Mouse (Mus musculus) c-Kit-positive CD71-positive TER-119-negative erythroid progenitor cells, embryonic 14.5 days (primary cell): ENCODE data around the gene Gadd45g.
"Not testable (repeated sequence)": the region's sequence is repeated elsewhere in the genome, so short reads cannot be mapped to it uniquely, and the experiment has no call there.

Source experiments
- DNase-seq: peaks from one replicate; pipeline ENCODE4 v3.0.0-alpha.2; 2013; ENCODE audit warnings: low read depth

The Gadd45g gene

GRCm38 (mm10) chr13:51834024-51834423 lies 12.5 kb upstream of the Gadd45g start:
- not testable (repeated sequence) for DNase-seq

DNA sequence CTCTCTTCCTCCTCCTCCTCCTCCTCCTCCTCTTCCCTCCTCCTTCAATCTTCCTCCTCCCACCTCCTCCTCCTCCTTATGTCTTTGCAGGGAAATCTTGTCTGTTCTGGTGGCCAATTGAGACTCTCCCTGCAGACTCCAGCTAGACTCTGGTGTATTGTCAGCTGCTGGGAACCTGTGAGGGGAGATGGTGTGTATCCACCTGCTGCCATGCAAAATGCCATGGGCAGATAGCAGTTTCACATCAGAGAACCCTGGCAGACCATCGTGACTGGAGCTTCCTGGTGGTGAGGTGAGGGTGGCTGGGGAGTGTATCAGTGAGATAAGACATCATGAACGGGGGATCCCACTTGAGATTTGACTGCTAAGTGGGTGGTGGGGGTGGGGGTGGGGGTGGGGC lies 12.0 kb upstream of the Gadd45g start:
- DNase-seq = no peak

DNA sequence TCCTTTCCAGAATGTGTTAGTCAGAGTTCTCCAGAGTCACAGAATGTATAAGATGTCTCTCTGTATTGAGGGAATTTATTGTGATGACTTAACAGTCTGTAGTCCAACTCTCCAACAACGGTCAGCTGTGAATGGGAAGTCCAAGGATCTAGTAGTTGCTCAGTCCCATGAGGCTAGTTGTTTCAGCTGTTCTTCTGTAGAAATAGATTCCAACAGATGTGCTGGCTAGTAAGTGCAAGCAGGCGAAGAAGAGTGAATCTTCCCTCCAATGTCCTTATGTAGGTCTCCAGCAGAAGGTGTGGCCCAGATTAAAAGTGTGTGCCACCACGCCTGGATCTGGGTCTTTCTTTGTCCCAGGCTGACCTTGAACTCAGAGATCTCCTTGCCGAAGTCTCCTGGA lies 11.3 kb upstream of the Gadd45g start:
- not testable (repeated sequence) for DNase-seq

- DNase-seq = no peak
Measured at GRCm38 (mm10) chr13:51837402-51837801, 9.1 kb upstream of the Gadd45g start.

DNA sequence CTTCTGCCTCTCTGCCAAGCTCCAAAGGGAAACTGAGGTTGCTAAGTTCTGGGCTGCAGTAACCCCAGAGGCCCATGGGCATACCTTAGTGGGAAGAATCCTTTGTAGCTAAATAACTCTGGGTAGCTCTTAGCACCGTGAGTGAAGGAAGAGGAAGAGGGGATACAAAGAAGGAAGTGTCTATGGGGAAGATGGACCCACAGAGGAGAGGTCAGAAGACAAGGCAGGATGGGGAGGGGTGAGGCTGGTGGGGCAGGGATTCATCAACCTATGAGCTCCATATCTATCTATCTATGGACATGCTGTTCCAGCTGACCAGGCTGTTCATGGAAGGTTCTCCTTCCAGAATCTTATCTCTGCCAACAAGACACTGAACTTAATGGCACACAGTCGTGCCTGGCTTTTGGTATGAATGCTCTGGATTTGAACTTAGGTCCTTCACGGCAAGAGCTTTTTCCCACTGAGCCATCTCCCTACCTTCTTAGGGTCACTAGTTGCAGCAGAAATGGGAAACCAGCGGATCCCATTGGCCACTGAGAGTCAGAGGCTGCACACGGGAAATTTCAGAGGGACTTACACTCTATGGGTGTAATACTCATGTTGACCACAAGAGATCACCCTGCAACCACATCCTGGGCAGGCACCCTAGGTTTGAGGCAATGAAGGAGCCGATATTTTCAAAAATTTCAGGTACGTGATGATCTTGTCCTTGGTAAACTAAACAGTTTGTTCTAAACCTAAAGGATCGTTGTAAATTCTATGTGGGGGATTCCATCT lies 7.0 kb upstream of the Gadd45g start:
- peak; percentile 69 for DNase-seq

DNA sequence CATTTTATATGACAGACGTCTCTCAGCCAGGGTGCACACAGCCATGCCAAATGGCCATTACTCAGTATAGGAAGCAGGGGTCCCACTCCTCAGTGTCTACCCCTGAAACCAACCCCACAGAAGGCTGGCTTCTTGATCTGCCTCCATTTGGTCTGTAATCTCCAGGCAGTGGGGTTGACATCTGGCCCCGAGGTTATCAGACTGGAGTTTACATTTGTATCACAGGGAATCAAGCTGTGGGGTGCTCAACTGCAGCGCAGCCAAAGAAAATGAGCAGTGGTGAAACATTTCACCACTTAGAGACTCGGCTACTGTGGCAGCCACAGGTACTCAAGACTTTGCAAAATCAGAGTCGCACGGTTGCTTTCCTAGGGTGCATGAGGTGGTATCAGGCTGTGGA lies 5.8 kb upstream of the Gadd45g start:
- DNase-seq = no peak

DNA sequence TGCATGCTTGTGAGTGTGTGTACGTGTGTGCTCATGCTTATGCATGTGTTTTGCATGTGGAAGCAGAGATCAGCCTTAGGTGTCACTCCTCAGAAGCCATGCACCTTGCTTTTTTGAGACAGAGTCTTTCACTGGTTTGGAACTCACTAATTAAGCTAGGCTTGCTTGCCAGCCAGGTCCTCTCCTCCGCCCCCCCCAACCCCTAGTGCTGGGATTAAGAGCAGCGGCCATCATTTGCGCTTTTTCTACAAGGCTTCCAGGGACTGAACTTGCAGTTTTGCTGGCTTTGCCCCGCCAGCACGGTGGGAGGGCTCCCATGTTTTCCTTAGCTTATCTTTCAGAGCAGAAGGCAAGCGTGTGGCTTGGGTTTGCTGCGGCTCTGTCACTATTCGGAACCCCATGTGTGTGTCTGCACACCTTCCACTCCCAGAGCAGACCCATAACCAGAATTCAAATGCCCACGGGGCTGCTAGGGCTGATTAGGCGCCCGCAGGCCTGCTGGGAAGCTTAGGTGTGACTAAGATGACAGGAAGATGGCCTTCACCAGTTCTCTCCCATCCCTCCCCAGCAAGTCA lies 4.8 kb upstream of the Gadd45g start:
- DNase-seq = peak; percentile 63

GRCm38 (mm10) chr13:51842191-51842590 lies 4.3 kb upstream of the Gadd45g start:
- no peak for DNase-seq

GRCm38 (mm10) chr13:51842773-51843172 lies 3.7 kb upstream of the Gadd45g start:
- DNase-seq = no peak

DNA sequence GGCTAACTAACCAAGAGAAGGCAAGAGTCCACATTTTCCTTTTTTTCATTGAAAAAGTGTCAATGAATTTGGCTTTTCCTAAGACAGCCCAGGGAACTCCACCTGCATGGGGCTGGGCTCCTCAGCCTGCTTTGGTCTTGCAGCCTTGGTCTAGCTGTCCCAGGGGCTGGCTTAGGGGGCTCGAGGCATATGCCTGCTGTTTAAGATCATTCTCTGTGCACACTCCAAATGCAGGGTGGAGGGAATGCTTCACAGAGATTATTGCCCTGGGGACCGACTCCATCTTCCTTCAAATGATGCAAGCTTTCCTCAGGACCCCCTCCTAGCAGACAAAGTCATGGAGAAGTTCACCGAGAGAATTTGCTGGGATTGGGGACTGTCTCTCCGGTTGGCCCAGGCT lies 3.2 kb upstream of the Gadd45g start:
- no peak for DNase-seq

GRCm38 (mm10) chr13:51844118-51844517 lies 2.4 kb upstream of the Gadd45g start:
- DNase-seq = no peak

GRCm38 (mm10) chr13:51844661-51845060 lies 1.8 kb upstream of the Gadd45g start:
- DNase-seq = peak; percentile 65

DNA sequence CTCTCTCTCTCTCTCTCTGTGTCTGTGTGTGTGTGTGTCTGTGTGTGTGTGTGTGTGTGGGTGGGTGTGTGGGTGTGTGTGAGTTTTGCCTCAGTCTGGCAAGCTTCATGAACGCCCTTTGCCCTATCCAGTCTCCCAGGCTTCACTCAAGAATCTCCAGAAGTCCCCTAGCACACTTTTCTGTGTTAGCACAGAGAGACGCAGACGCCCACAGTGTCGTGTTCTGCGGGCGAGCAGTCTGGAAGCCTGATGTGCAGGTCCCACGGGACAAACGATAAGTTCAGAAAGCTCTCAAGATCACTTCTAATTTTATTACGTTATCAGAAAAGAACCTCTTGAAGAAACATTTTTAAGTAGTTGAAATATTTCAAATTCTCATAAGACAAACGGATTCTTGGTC lies 1.4 kb upstream of the Gadd45g start:
- no peak for DNase-seq

- DNase-seq = peak; percentile 79
Measured at GRCm38 (mm10) chr13:51845591-51846191, 787 bp upstream of the Gadd45g start.

GRCm38 (mm10) chr13:51846868-51847793 lies 653 bp downstream of the Gadd45g start:
- no peak for DNase-seq

- DNase-seq = peak; percentile 68
Measured at GRCm38 (mm10) chr13:51847979-51848480, 1.6 kb downstream of the Gadd45g start.

GRCm38 (mm10) chr13:51848481-51849240 lies 2.2 kb downstream of the Gadd45g start:
- peak; percentile 74 for DNase-seq

DNA sequence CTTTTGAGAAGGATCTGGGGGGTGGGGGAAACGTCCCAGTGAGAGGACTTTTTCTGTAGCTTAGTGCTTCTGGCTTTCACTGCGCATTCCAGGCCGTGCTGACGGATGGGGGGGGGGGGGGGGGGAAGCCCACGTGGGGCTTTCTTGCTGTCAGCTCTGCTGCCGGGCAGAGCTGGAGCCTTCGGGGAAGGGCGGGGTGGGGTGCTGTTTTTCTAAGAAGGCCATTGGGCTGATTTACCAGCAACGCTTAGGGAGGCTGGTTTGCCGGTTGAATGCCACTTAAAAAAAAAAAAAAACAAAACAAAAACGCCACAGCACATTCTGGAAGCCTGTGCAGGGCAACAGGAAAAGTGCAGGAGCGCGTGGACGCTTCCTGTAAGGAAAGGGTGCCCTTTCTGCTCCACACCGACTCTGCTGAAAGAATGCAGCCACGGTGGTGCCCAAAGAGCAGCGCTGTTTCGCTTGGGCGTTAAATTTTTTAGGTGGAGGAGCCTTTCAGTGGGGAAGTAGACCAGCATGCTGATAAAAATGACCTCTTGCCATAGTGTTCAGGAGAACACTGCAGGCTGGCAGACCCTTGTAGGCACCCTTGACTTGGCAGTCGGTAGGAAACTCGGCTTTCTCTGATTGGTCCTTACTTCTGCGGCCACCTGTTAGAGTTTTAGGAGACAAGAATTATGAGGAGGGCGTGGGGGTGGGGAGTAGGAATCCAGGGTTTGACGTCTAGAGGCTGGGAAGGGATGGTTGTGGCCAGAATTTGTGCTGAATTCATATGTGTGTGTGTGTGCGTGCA lies 3.0 kb downstream of the Gadd45g start:
- peak; percentile 81 for DNase-seq

DNA sequence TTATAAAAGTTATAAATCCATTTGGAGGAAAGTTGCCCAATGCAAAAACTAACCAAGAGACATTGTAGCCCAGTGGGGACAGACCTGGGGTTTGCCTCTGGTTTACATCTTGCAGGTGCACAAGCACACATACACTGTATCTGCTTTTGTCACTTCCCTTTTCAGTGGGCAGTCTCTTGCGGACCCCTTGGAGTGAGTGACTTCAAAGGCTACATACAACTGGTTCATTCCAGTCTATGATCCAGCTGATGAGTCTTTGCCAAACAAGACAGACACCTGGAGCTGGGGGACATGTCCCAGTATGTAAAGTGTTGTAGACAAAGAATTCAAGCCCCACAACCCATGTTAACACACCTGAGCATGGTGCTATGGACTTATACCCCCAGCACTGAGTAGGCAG lies 4.1 kb downstream of the Gadd45g start:
- DNase-seq = no peak

DNA sequence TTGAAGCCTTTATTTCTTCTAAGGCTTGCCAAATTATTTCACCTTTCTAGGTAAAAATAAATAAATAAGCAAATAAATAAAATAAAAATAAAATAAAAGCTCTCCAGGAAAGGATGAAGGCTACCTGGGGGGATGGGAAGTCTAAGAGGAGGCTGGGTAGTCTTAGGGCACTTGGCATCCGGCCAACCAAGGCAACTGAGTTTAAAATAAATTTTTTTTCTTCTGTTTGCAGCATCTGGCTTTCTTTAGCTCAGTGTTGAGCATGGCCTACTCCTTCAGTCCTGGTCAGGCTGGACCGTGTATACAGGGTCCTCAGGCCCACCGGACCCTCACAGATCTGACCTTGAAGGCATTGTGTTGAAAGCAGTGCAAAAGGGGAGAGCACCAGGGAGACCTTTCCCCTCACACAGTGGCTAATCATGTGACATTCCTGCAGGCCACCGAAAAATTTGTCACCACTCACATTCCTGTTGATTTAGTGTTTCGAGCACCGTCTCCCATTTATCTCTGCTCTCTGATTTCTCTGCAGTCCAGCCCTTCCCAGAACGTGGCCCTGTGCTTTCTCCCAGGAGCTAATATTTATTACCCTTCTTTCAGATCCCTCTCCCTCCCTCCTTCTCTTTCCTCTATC lies 6.2 kb downstream of the Gadd45g start:
- DNase-seq = no peak
